Mouse (Mus musculus): Measurements from ENCODE around the gene Trim8.

DNA sequence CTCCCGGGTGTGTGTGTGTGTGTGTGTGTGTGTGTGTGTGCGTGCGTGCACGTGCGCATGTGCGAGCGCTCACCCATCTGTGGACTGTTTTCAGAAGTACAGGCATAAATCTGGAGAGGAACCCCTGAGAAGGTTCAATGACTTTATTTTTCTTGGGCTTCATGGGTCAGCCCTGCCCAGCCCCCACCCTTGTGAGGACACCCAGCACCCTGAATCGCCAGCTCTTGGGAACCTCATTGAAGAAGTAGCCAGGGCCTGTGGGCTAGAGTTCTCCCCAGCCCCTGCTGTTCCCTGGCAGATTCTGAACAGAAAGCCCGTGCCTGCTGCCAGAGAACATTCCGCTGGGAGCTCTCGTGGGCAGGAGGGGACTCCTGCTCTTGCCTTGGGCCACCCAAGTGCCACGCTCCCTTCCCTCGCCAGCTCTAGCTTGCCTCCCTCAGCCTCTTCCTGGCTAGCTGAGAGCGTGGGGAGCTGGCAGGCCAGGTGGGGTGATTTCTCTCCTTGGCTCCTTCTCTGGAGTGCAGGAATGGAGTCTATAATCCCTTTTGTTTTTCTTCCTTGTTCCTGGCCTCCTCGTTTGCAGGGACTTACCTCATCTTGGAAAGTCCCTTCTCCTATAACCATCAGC is 17.7 kb upstream of the Trim8 start:
- TF ChIP-seq EP300 (IDR thresholded peaks at IDR 0.05; ENCODE audit: low read depth) (no peak), CTCF (IDR thresholded peaks at IDR 0.05; ENCODE audit: low read depth) (no peak)

Data from liver, postnatal 0 days (tissue).